Mouse (Mus musculus) kidney, postnatal 25 days (tissue): ENCODE measurements around the gene Ager.

Experiments
- DNase-seq, 2 experiments: peaks; one replicate each; pipeline ENCODE4 v3.0.0; 2021; ENCODE audit warnings: mixed read lengths in 2 of 2

The Ager gene

DNA sequence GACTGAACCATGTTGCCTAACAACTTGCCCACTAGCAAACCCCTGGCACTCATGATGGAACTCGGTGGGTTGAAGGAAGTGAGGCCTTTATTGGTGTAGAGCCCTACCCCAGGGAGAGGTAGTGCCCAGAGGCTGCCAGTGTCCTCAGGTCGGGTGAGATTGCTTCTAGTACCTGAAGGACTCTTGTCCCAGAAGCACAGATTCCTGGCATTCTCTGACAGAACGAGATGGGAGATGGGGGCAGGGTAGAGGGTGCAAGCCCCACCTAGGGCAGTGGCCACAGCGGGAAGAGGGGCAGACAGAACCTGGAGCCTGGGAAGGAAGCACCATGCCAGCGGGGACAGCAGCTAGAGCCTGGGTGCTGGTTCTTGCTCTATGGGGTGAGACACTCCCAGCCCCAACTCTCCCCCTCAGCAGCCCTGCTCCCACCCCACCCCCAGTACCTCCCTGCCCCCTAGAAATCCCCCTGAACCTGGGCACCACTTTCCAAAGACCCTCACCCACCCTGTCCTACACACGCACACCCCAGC lies at the start of gene Ager:
Gene Ager, plus strand, starts transcription at position 297 of the 530 bp plus-strand sequence.
- peak in 1 of 2 experiments; percentile 36 for DNase-seq

DNA sequence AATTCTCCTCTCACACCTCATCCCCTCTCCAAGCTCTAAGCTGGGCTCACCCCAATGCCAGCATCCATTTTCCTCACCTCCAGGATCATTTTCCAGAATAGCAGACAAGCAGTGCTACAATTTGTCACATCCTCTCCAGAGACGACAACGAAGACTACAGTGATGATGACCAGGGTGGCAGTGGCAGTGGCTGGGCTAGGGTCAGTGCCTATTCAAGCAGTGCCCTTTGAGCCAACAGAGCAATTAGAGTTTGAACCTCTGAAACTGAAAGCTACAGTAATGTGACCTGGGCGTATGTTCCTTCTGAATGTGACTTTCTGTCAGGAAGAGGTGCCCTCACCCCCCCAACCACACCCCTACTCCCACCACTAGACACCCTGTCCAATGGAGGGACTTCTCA lies 48.5 kb upstream of the Ager start:
- DNase-seq, result no peak

DNA sequence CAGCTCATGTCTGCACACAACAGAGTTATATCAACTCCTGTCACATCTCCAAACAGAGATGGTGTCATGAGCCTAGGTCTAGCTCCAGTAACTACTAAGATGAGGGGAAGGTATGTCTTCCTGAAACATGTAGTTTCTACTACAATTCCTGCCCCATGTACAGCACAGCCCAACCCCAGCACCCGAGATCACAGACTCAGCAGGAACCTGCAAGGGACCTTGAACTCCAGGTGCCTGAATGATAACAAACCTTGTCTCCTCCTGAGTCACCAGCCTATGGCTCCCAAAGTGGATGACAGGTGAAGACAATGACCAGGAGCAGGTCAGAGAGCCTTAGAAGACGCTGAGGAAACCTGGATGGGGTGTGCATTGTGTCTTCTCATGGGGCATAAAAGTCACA lies 47.8 kb upstream of the Ager start:
- DNase-seq, result no peak

DNA sequence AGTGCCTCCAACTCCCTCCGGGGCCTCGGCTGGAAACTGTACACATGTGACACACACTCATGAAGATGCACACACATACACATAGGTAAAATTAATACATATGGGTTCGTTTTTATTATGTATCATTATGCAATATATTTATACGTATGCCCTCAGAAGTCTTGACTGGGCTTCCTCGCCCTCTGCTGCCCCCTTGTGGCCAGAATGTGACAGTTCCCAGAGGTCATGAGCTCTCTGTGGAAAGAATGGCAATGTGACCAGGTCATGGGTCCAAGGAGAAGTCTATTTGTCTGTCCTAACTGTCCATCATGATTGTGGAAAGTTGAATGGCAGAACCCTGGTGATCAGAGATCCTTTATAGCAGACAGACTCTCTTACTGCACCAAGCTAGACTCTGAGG lies 42.2 kb upstream of the Ager start:
- DNase-seq, result peak; percentile 84 to 92

DNA sequence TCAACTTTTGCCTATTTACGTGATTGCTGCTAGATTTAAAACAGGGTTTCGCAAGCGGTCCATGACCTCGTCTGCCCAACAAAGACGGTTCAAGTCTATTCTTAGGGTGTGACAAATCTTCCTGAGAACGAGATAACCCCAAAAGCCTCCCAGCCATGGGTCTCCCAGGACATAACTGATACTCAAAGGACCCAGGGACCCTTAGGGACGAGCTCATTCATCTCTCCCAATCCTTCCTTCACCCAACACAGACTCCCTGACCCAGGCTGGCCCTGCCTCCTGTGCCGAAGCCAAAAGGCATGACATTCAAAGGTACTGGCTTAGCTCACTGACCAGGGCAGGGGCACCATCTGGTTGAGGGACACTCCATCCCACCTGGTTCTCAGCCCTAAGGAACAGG lies 41.3 kb upstream of the Ager start:
- no peak for DNase-seq

DNA sequence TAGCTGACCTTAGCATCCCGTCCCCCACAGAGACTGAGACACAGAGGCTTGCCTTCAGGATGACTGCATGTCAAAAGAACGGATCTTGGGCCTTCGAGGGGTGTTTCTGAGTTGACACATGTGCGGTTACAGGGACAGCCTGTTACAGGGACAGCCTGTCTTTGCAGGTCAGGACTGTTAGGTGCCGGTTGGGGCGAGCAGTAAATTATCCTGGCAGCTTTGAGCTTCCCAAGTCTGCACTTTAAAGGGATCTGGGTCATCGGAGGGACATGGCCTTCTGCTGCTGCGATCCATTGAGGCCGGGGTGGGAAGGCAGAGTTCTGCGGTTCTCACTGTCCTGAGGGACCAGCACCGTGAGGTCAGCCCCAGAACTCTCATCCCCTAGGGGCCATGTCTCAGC lies 40.3 kb upstream of the Ager start:
- DNase-seq, result no peak

DNA sequence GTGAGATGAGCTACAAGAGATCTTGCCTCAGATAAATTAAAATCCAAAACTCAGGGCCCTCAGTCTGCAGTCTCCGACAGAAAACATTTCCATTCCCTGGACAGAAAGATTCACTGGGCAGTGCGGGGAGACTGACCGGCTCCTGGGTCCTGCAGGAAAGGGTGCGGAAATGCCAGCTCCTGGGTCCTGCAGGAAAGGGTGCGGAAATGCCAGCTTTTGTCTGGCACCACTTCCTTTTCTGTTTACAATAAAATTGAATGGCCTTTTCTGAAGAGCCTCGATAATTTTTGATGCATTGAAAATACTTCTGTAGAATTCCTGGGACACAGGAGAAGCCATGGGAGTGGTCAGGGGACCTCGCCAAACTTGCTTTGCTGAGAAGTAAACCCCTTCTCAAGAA lies 38.5 kb upstream of the Ager start:
- no peak for DNase-seq

DNA sequence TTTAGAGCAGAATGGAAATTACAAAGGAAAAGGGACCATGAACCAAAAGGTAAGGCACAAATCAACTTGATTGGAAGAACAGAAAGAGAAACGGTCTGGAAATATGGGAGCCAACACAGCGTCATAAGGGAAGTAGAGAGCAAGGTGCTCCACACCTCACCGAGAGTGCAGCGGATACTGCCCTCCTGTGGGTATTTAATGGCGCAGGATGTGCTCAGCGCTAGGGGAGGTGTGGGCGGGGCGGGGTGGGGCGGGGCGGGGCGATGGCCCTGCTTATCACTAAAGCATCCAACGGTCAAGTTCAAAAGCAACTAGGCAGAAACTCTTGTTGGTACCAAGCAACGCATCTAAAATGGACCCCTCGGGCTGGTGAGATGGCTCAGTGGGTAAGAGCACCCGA lies 37.8 kb upstream of the Ager start:
- DNase-seq, result no peak

DNA sequence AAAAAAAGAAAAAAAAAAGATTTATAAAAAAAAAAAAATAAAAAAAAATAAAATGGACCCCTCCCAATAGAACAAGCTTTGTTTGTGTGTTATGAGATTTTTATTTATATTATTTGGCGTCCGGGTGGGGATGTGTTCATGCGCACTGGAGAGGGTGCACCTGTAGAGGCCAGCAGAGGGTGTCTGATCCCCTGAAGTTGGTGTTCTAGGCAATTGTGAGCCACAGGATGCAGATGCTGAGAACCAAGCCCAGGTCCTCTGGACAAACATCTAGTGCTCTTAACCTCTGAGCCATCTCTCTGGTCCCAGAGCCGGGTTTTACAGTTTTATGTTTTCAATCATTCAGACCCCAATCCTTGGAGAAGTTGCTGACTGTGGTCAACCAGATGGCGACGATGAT lies 37.2 kb upstream of the Ager start:
- DNase-seq, result no peak

DNA sequence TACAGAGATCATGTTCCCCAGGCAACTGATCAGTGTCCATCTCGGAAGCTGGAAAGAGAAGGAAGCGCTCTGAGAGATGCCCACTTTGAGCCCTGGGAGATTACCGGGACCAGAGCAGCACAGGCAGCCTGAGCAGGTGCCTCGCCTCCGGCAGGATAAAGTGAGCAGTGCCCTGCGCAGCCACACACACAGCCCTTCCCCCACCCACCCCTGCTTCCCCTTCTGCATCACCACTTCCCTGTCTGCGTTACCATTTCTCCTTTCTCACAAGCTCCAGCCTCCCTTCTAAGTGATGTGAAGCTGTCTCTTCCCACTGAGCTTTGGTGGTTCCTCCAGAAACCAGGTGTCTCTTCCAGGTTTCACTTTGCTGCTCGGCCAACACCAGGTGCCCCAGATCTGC lies 36.5 kb upstream of the Ager start:
- DNase-seq, result no peak

DNA sequence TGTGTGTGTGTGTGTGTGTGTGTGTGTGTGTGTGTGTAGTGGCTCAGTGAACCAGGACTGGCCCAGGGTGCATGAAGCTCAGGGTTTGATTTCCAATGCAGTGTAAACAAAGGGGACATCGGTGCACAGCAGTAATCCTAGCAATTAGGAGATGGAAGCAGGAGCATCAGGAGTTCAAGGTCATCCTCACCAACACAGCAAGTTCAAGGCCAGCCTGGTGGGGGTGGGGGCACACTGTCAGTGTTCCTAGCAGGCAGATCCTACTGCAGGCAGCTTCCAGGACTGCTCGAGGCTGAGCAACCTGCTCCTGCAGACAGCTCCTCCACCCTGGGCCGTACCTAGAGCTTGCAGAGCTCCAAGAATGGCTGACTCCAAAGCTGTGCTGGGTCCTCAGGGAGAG lies 35.1 kb upstream of the Ager start:
- DNase-seq, result no peak

DNA sequence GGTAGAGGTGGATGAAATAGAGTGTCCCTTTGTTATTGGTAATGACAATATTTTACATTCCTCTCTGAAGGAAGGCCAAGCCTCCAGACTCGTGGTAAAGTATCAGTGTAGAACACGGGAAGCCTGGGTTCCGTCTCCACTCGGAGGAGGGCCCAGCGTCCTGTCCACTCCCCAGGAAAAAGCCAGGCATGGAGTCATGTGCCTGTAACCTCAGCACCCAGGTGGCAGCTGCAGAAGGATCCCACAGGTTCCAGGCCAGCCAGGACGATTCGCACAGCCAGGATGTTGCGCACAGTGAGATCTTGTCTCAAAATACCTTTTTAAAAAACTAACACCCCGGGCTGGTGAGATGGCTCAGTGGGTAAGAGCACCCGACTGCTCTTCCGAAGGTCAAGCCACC lies 34.3 kb upstream of the Ager start:
- DNase-seq, result no peak

DNA sequence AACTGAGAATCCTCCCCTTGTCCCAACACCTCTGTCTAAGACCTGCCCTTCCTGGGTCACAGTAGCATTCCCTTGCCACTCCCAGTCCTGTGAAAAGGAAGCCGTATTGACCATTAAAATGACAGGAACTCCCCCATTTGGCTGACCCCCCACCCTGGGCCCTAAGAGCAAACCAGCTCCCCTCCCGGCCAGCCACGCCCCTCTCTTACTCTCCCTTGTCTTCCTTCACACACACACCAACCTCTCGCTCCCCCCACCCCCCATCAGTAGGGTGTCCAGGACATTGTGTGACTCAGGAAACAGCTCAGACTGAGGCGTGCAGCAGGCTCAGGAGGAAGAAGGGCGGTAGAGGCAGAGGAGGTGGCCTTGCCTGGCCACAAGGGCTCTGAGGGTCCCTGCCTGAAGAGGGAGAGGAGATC lies 33.6 kb upstream of the Ager start, which contains the start of gene Notch4:
Gene Notch4, plus strand, starts transcription at position 266 of the 419 bp plus-strand sequence.
- peak; percentile 71 to 91 for DNase-seq

DNA sequence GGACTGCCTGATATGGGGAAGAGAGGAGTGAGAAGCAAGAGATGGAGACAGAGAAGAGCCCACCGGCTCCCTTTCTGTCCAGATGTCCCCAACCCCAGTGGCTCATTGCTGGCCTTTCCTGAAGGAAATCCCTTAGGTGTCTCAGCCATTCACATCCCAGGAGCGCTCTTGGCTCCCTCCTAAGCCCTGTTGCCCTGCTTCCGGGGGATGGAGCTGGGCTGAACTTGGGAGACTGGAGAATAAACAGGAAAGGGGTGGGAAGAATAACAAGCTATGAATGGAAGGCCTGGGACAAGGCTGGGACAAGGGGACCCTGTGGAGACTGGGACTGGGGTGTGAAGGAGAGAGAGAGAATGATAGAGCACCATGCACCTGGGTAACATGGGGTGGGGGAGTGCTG lies 32.9 kb upstream of the Ager start:
- peak; percentile 64 to 88 for DNase-seq

DNA sequence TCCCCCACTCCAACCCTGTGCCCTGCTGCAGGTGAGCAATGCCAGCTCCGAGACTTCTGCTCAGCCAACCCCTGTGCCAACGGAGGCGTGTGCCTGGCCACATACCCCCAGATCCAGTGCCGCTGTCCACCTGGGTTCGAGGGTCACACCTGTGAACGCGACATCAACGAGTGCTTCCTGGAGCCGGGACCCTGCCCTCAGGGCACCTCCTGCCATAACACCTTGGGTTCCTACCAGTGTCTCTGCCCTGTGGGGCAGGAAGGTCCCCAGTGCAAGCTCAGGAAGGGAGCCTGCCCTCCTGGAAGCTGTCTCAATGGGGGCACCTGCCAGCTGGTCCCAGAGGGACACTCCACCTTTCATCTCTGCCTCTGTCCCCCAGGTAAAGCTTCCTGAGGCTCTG lies 30.4 kb upstream of the Ager start:
- DNase-seq, result peak in 1 of 2 experiments; percentile 43

DNA sequence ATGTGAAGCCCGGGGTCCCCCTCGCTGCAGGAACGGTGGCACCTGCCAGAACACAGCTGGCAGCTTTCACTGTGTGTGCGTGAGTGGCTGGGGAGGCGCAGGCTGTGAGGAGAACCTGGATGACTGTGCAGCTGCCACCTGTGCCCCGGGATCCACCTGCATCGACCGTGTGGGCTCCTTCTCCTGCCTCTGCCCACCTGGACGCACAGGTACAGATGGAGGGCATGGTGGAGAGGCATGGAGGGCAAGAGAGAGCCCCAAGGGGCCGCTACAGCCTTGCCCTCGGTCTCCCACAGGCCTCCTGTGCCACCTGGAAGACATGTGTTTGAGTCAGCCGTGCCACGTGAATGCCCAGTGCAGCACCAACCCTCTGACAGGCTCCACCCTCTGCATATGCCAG lies 29.2 kb upstream of the Ager start:
- DNase-seq, result peak in 1 of 2 experiments; percentile 34

DNA sequence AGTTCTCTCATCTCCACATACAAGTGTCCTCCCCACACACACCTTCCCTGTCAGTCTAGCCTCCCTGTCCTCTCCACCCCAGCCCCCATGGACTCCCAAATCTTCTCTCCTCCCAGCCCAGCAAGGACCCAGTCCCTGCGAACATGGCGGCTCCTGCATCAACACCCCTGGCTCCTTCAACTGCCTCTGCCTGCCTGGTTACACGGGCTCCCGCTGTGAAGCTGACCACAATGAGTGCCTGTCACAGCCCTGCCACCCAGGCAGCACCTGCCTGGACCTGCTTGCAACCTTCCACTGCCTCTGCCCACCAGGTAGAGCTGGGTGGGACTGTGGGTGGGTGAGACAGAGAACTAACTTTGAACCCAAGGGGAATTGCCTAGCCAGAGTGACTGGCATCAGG lies 27.7 kb upstream of the Ager start:
- DNase-seq, result no peak

DNA sequence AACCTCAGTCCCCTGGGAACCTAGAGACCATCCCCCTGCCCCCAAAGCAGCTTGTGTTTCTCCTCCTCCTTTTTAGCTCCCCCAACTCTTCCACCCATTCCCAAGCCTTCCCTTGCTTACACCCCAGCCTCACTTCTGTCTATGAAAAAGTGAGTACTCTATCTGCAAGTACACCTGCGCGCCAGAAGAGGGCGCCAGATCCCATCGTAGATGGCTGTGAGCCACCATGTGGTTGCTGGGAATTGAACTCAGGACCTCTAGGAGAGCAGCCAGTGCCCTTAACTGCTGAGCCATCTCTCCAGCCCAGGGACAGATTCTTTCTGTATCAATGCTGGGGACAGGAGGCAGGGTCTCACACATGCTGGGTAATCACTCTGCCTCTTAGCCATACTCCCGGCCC lies 25.8 kb upstream of the Ager start:
- DNase-seq, result no peak

DNA sequence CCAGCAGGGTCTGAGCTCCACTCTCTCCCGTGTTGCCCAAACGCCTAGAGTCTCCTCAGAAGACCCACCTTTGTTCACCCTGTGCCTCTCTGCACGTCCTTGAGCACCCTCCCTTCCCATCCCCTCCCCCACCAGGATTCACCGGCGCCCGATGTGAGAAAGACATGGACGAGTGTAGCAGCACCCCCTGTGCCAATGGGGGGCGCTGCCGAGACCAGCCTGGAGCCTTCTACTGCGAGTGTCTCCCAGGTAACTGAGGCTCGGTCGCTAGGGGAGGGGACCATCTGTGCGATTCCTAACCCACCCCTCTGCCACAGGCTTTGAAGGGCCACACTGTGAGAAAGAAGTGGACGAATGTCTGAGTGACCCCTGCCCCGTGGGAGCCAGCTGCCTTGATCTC lies 25.3 kb upstream of the Ager start:
- no peak for DNase-seq

DNA sequence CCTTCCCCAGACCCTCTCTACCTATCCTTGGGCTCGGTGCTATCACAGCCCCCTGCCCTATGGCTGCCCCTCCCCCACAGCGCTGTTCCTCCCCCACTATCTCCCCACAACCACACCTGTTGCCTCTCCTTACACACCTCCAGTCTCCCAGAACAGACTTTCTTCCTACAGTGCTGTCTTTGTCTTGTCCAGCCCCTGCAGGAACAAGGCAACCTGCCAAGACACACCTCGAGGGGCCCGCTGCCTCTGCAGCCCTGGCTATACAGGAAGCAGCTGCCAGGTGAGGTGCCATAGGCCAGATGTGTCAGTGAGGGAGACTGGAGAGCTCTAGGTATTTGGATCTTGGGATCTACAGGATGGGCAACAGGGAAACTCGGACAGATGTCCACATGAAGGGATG lies 21.1 kb upstream of the Ager start:
- no peak for DNase-seq

DNA sequence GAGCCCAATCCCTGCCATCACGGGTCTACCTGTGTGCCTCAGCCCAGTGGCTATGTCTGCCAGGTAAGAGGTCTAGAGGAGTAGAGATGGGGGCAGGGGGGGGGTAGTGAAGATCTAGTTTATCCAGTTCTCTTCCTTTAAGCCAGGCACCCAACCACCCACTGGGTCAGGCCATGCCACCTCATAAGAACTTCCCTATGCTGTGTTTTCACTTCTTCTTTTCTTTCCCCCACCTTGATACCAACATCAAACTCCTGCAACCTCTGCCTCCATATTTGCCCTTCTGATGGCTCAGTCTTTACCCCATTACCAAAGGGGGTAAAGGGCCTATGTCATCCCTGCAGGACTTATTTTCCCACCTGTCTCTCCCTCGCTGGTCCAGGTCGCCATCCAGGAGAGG lies 19.6 kb upstream of the Ager start:
- DNase-seq, result no peak

DNA sequence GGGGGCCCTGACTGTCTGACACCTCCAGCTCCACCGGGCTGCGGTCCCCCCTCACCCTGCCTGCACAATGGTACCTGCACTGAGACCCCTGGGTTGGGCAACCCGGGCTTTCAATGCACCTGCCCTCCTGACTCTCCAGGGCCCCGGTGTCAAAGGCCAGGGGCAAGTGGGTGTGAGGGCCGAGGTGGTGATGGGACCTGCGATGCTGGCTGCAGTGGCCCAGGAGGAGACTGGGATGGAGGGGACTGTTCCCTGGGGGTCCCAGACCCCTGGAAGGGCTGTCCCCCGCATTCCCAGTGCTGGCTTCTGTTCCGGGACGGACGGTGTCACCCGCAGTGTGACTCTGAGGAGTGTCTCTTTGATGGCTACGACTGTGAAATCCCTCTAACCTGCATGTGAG lies 15.1 kb upstream of the Ager start:
- DNase-seq, result peak in 1 of 2 experiments; percentile 33

DNA sequence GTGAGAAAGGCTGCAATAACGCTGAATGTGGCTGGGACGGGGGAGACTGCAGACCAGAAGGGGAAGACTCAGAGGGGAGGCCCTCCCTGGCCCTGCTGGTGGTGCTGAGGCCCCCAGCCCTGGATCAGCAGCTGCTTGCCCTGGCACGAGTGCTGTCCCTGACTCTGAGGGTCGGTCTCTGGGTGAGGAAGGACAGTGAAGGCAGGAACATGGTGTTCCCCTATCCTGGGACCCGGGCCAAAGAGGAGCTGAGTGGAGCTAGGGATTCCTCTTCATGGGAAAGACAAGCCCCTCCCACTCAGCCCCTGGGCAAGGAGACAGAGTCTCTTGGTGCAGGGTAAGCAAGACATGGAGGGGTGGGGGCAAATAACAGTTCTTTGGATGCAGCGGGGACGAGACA lies 14.3 kb upstream of the Ager start:
- DNase-seq, result peak in 1 of 2 experiments; percentile 51

DNA sequence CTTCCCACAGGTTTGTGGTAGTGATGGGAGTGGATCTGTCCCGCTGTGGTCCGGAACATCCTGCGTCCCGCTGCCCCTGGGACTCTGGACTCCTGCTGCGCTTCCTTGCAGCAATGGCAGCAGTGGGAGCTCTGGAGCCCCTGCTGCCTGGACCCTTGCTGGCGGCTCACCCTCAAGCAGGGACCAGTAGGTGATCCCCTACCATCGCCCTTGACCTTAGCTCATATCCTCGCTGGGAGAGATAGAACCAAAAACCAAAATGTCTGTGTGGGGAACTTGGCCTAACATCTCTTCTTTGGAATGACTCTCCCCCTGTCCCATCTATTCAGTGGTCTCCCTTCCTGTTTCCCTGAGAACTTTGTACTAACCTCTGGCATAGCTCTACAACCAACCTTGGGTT lies 13.8 kb upstream of the Ager start:
- no peak for DNase-seq

DNA sequence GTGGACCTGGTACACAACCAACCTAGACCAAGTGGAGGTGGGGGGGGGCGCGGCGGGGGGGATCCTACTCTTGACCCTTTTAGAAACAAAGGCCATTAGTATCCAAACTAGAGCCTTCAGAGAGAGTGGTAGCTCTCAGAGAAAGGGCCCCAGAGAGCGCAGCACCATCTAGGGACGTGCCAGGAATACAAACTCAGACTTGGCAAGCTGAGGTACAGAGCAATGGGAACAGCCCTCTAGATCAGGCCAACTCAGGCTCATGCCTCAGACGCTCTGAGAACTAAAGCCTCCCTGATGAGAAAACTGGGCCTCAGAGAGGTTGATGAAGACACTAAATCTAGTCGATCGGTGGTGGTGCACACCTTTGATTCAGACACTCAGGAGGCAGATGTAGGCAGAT lies 12.5 kb upstream of the Ager start:
- DNase-seq, result no peak
